Comparison of ENCODE assay signal across 20 mouse cellular contexts in the genomic region with DNA sequence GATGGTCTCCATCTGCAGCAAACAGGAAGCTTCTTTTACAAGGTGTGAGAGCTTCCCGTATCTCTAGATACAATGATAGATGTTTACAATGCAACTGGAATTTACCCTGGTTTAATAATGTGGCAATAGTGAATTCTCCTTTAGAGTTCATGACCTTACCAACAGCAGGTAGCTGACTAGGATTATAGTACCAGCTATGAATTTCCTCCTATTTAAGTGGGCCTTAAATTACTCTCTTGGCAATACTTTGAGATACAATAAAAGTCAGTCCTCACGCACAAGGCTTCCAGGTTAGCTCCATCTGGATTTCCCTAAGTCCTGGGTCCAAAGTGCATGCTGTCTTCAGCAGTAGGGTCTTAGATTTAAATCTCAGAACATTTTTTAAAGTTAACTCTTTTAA.
"Had no signal": no experiment of that assay in that cellular context is flagged by ENCODE, and none has a peak within 500 bp of the region (broad histone marks: within the 10 kb centered on the region; RNA-seq: fewer than 3 reads in every experiment).

No protein-coding gene starts in this region.

- H3K27ac ChIP-seq: midbrain, embryonic 10.5 days; midbrain, embryonic 12.5 days; neural tube, embryonic 13.5 days; neural tube, embryonic 15.5 days; stomach, embryonic 15.5 days; stomach, postnatal 0 days had no signal

- H3K4me1 ChIP-seq: midbrain, embryonic 10.5 days; midbrain, embryonic 12.5 days; neural tube, embryonic 13.5 days; neural tube, embryonic 15.5 days; stomach, embryonic 15.5 days had no signal

- H3K27me3 ChIP-seq: midbrain, embryonic 12.5 days; neural tube, embryonic 13.5 days; neural tube, embryonic 15.5 days; stomach, embryonic 15.5 days had no signal

- H3K9me3 ChIP-seq: midbrain, embryonic 10.5 days; midbrain, embryonic 12.5 days; neural tube, embryonic 13.5 days; neural tube, embryonic 15.5 days; stomach, embryonic 15.5 days had no signal

- H3K4me2 ChIP-seq: lung, embryonic 14.5 days; midbrain, embryonic 12.5 days; neural tube, embryonic 13.5 days; neural tube, embryonic 15.5 days; stomach, embryonic 15.5 days had no signal

- H3K4me3 ChIP-seq: midbrain, embryonic 10.5 days; midbrain, embryonic 12.5 days; myocyte; neural tube, embryonic 13.5 days; neural tube, embryonic 15.5 days; stomach, embryonic 15.5 days had no signal

- H3K36me3 ChIP-seq: midbrain, embryonic 12.5 days; neural tube, embryonic 13.5 days; neural tube, embryonic 15.5 days; stomach, embryonic 15.5 days had no signal

- ATAC-seq: midbrain, embryonic 16.5 days had no signal

- H3K9ac ChIP-seq: lung, embryonic 14.5 days; midbrain, embryonic 12.5 days; neural tube, embryonic 13.5 days; neural tube, embryonic 15.5 days; stomach, embryonic 15.5 days had no signal

- DNase-seq: lung, adult 18-20 months; lung, embryonic 14.5 days; lung, postnatal 10 days; lung, postnatal 4 days; midbrain, embryonic 14.5 days; retina, postnatal 1 day; right cerebral cortex, adult 18-20 months; right cerebral cortex, postnatal 25 days; right cerebral cortex, postnatal 4 days; thymus, adult 2 months; thymus, postnatal 25 days; thymus, postnatal 4 days had no signal
